Mouse (Mus musculus) heart, embryonic 10.5 days (tissue): ENCODE measurements at regions not wholly inside any gene's neighbourhood (a gene's known extent, or its start where the extent isn't known, plus 50 kb on each side); places are given as distances from the start of the nearest gene placed in this dataset.

ENCODE experiments used
- DNase-seq: peaks from one replicate; pipeline ENCODE4 v3.0.0-alpha.2; 2017; ENCODE audit warnings: low spot score
- H3K27ac ChIP-seq: fragments of 300-500 bp; sonication (generic); 2 replicates; pipeline ENCODE4 v1.5.1; 2016; ENCODE audit warnings: mild to moderate bottlenecking
- H3K27me3 ChIP-seq: fragments of 300-500 bp; sonication (generic); 2 replicates; pipeline ENCODE4 v1.6.1; 2016; ENCODE audit warnings: mild to moderate bottlenecking; ENCODE audit not compliant: poor library complexity, insufficient read depth, severe bottlenecking
- H3K36me3 ChIP-seq: fragments of 300-500 bp; sonication (generic); 2 replicates; pipeline ENCODE4 v1.6.1; 2016; ENCODE audit warnings: mild to moderate bottlenecking, moderate library complexity
- H3K4me1 ChIP-seq: fragments of 300-500 bp; sonication (generic); 2 replicates; pipeline ENCODE4 v1.6.1; 2016; ENCODE audit warnings: mild to moderate bottlenecking
- H3K4me3 ChIP-seq: fragments of 300-500 bp; sonication (generic); 2 replicates; pipeline ENCODE4 v1.5.1; 2016; ENCODE audit warnings: mild to moderate bottlenecking, moderate library complexity
- H3K9me3 ChIP-seq: fragments of 300-500 bp; sonication (generic); 2 replicates; pipeline ENCODE4 v1.6.1; 2016; ENCODE audit warnings: mild to moderate bottlenecking, moderate library complexity
- WGBS: fragments of 180-500 bp; shearing (Covaris S2); methylation state at CpG from one replicate; pipeline ENCODE4 v1.1.7; 2016; 5-methylcytosine and 5-hydroxymethylcytosine counted together

GRCm38 (mm10) chr13:44509526-44510159 lies 219.6 kb upstream of the Jarid2 start:
- no peak for DNase-seq
- no peak overlapping the region for H3K4me3 ChIP-seq
- no peaks in the 10 kb centered on the region for H3K9me3 ChIP-seq
- H3K27me3 ChIP-seq, result no peaks in the 10 kb centered on the region
- H3K27ac ChIP-seq, result no peak overlapping the region
- H3K4me1 ChIP-seq, result peaks cover 11% of the 10 kb centered on the region
- 40% methylated on average over 11 of the region's 11 CpGs for WGBS
- no peaks in the 10 kb centered on the region for H3K36me3 ChIP-seq

DNA sequence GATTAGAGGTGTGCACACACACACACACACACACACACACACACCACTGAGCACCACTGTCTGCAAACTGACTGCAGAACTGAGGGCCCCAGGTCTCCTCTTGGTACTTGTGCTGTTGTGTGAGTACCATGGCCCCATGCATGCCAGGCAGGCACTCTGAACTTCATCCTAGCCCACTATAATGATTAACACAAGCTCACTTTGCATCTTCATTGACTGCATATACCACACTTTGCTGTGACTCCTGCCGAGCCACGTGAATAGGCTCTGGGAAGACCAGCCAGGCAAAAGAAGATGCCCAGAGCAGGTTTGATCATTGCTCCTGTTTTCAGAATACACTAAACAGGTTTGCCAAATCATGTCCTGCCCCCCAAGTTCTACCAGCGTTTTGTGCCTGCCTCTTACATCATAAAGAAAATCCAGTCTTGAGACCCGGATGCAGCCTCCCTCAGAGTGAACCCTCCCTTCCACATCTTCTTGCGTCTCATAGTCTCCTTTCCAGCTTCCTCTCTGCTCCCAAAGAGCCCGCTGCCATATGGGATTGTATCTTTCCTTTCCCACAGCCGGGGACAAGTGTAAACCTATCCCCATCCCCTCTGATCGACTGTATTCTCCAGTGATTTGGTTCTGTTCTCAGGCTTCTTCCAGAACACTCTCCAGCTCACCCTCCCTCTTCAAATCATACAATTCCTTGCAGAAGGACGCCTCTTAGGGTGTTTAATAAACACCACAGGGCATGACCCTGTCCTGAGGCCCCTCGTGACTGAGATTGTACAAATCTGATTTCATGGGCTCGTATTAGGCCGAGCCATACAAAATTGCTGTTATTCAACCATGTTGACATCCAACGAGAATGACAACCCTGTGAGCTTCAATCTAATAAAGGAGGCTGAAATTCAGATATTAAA lies 215.6 kb upstream of the Jarid2 start:
- Histone ChIP-seq H3K36me3 (no peaks in the 10 kb centered on the region), H3K9me3 (no peaks in the 10 kb centered on the region), H3K27me3 (no peaks in the 10 kb centered on the region), H3K27ac (no peak overlapping the region), H3K4me3 (no peak overlapping the region), H3K4me1 (peaks cover 11% of the 10 kb centered on the region)
- WGBS, result 71% methylated on average over 13 of the region's 13 CpGs
- DNase-seq, result no peak

GRCm38 (mm10) chr13:44514636-44515158 lies 214.6 kb upstream of the Jarid2 start:
- Histone ChIP-seq H3K36me3 (no peaks in the 10 kb centered on the region), H3K4me3 (no peak overlapping the region), H3K9me3 (no peaks in the 10 kb centered on the region), H3K27ac (no peak overlapping the region), H3K4me1 (peaks cover 6% of the 10 kb centered on the region), H3K27me3 (no peaks in the 10 kb centered on the region)
- DNase-seq, result no peak
- 69% methylated on average over 5 of the region's 5 CpGs for WGBS

DNA sequence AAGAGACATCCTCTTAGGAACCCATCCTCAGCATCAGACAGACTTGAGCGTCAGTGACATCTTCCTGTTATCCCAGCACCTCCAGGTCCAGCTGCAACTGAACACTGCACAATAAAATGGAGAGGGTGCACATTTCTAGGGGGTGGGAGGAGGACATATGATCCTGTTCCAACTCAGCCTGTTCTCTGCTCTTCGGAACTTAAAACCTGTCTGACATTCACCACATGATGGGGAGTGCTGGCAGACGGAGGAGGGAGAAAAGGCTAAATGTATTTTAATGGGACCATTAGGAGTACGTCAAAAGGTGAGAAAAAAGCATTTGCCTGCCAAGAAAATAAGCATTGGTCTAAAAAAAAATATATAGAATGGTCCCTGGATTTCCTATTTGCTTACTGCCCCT lies 212.4 kb upstream of the Jarid2 start:
- no peaks in the 10 kb centered on the region for H3K36me3 ChIP-seq
- no peak overlapping the region for H3K27ac ChIP-seq
- H3K4me3 ChIP-seq, result no peak overlapping the region
- WGBS, result 69% methylated on average over 4 of the region's 4 CpGs
- H3K27me3 ChIP-seq, result no peaks in the 10 kb centered on the region
- no peaks in the 10 kb centered on the region for H3K9me3 ChIP-seq
- no peaks in the 10 kb centered on the region for H3K4me1 ChIP-seq
- DNase-seq, result no peak

- no peak overlapping the region for H3K27ac ChIP-seq
- no peaks in the 10 kb centered on the region for H3K27me3 ChIP-seq
- 82% methylated on average over 9 of the region's 9 CpGs for WGBS
- no peaks in the 10 kb centered on the region for H3K9me3 ChIP-seq
- H3K36me3 ChIP-seq, result no peaks in the 10 kb centered on the region
- DNase-seq, result no peak
- no peak overlapping the region for H3K4me3 ChIP-seq
- no peaks in the 10 kb centered on the region for H3K4me1 ChIP-seq
Observed at GRCm38 (mm10) chr13:44517312-44517711, 212.0 kb upstream of the Jarid2 start.

DNA sequence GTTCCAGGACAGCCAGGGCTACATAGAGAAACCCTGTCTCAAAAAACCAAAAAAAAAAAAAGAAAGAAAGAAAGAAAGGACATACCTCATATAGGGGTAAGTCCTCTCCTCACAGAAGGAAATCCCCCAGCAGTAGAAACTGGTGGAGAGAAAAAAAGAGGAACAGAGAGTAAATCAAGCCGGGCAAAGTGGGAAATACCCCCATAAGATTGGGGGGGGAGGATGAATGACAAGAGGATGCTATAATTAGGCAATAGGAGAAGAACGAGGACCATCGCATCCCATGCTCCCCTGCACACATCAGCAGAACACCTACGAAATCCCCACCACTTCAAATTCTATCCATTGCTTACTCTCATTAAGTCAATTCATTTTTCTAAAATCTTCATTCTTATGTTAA lies 211.1 kb upstream of the Jarid2 start:
- Histone ChIP-seq H3K27me3 (no peaks in the 10 kb centered on the region), H3K4me3 (no peak overlapping the region), H3K4me1 (no peaks in the 10 kb centered on the region), H3K36me3 (no peaks in the 10 kb centered on the region), H3K27ac (no peak overlapping the region), H3K9me3 (no peaks in the 10 kb centered on the region)
- 90% methylated on average over 4 of the region's 4 CpGs for WGBS
- no peak for DNase-seq

GRCm38 (mm10) chr13:44523516-44523915 lies 205.8 kb upstream of the Jarid2 start:
- no peaks in the 10 kb centered on the region for H3K27me3 ChIP-seq
- no peaks in the 10 kb centered on the region; the same call in 1 of the 2 replicates for H3K4me1 ChIP-seq
- H3K9me3 ChIP-seq, result no peaks in the 10 kb centered on the region
- H3K4me3 ChIP-seq, result no peak overlapping the region
- no peak overlapping the region for H3K27ac ChIP-seq
- no peak for DNase-seq
- no peaks in the 10 kb centered on the region for H3K36me3 ChIP-seq
- WGBS, result 47% methylated on average over 4 of the region's 4 CpGs

DNA sequence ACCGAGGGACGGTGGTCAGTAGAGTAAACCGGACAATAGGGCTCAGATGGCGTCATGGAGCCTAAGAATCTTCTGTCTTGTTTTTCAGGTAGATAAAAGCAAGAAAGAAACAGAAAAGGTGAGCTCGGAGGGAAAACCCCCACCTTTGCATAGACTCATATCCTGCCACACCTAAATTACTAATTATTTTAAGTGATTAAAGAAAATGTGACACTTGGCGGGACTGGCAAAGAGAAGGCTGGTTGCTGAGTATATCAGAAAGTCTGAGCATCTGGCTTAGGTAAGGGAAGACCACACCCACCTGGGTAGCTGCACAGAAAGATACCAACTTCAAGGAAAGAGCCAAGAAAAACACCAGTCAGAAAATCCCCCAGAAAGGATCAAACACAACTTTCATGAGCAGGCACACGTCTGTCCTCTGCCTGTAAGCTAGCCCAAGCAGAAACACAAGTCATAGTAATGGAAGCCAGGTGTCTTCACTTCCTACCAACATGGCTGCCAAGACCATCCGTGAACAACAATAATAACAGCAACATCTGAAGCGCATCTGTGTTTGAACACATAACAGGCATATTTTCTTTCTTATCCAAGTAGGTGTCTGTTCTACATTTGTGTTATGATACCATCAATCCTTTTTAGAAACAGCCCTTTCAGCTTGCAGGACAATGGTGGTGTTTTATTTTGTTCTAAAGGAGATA lies 198.3 kb upstream of the Jarid2 start:
- DNase-seq, result no peak
- Histone ChIP-seq H3K27ac (no peak overlapping the region), H3K4me3 (no peak overlapping the region), H3K36me3 (no peaks in the 10 kb centered on the region), H3K4me1 (no peaks in the 10 kb centered on the region), H3K27me3 (no peaks in the 10 kb centered on the region), H3K9me3 (no peaks in the 10 kb centered on the region)
- 84% methylated on average over 9 of the region's 9 CpGs for WGBS

DNA sequence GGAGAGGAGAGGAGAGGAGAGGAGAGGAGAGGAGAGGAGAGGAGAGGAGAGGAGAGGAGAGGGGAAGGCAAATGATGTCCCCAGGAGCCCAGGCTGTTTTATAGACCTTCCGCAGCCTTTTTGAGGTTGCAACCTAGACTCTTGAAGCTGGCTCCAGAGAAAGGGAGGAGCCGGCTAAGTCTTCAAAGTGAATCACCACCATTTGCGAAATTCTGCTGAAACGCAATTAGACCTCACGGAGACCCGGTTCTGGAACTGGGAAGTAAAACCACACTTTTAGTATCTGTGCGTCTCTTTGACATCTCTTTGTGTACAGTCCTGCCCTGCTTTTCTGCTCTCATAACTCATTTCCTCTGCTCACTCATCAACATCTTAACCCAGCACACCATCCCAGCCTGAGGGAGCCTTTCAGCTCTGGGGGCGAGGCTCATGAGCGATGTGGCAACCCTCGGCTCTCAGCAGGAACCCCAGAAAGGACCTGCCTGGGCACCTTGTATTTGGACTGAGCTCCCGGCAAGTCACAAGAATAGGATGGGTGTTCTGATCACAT lies 196.6 kb upstream of the Jarid2 start:
- H3K27me3 ChIP-seq, result no peaks in the 10 kb centered on the region
- 84% methylated on average over 11 of the region's 11 CpGs for WGBS

GRCm38 (mm10) chr13:44534575-44535080 lies 194.6 kb upstream of the Jarid2 start:
- DNase-seq, result no peak
- Histone ChIP-seq H3K4me3 (no peak overlapping the region), H3K9me3 (no peaks in the 10 kb centered on the region), H3K4me1 (no peaks in the 10 kb centered on the region), H3K27ac (no peak overlapping the region), H3K27me3 (no peaks in the 10 kb centered on the region), H3K36me3 (no peaks in the 10 kb centered on the region)
- WGBS, result 87% methylated on average over 6 of the region's 6 CpGs

More for the DNA sequence above, 196.6 kb upstream of the Jarid2 start:
- Histone ChIP-seq H3K4me1 (no peaks in the 10 kb centered on the region), H3K4me3 (no peak overlapping the region), H3K9me3 (no peaks in the 10 kb centered on the region), H3K36me3 (no peaks in the 10 kb centered on the region), H3K27ac (no peak overlapping the region)
- DNase-seq, result no peak

- no peaks in the 10 kb centered on the region for H3K9me3 ChIP-seq
- H3K4me1 ChIP-seq, result no peaks in the 10 kb centered on the region
- WGBS, result 84% methylated on average over 18 of the region's 18 CpGs
- no peak for DNase-seq
- no peaks in the 10 kb centered on the region for H3K36me3 ChIP-seq
- no peak overlapping the region for H3K4me3 ChIP-seq
- no peak overlapping the region for H3K27ac ChIP-seq
- no peaks in the 10 kb centered on the region for H3K27me3 ChIP-seq
Observed at GRCm38 (mm10) chr13:44535441-44535840, 193.8 kb upstream of the Jarid2 start.

DNA sequence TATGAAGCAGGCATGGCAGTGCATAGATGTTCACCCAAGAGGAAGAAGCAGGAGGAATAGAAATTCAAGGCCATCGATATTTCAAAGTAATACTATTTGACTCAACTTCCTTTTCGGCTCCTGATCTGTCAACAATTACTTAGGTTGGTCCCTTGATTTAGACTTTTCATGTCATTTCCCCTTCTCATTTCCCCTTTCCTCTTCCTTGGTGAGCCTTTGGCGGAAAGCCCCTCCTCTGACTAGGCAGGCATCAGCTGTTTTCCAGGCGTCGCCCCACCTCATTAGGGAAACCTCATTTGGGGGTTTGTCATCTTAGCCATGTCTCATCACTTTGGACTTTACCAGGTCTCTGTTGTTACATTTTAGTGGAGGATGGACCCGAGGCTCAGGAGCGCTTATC lies 191.0 kb upstream of the Jarid2 start:
- no peak overlapping the region for H3K27ac ChIP-seq
- no peaks in the 10 kb centered on the region for H3K27me3 ChIP-seq
- H3K4me1 ChIP-seq, result 0 out of 2 replicates have a peak, but pooled peaks cover 2% of the 10 kb centered on the region
- H3K4me3 ChIP-seq, result no peak overlapping the region
- H3K36me3 ChIP-seq, result no peaks in the 10 kb centered on the region
- WGBS, result 89% methylated on average over 7 of the region's 7 CpGs
- H3K9me3 ChIP-seq, result no peaks in the 10 kb centered on the region
- no peak for DNase-seq
